Mouse (Mus musculus): ENCODE results near the gene Srms.

Gene Srms

GRCm38 (mm10) chr2:181178015-181178414 lies 35.0 kb downstream of the Srms start:
- TF ChIP-seq POU5F1 (IDR thresholded peaks at IDR 0.05; ENCODE audit: borderline replicate concordance, low read length) (no peak), CTCF (conservative IDR thresholded peaks at IDR 0.05; ENCODE audit: low read length) (no peak), NANOG (IDR thresholded peaks at IDR 0.05; ENCODE audit: borderline replicate concordance, low read length) (no peak)
- H3K36me3 ChIP-seq (ENCODE audit: insufficient read depth, low read length), result no peaks in the 10 kb centered on the region

GRCm38 (mm10) chr2:181174646-181175045 lies 38.3 kb downstream of the Srms start:
- H3K27me3 ChIP-seq (ENCODE audit: insufficient read depth, low read length), result 0 out of 2 replicates have a peak, but pooled peaks cover 2% of the 10 kb centered on the region

More at GRCm38 (mm10) chr2:181178015-181178414, 35.0 kb downstream of the Srms start:
- Histone ChIP-seq H3K4me3 (replicated peaks; ENCODE audit: low read length) (no peak overlapping the region), H3K9me3 (ENCODE audit: low read length) (peaks cover 22% of the 10 kb centered on the region), H3K27me3 (ENCODE audit: insufficient read depth, low read length) (0 out of 2 replicates have a peak, but pooled peaks cover 2% of the 10 kb centered on the region), H3K4me1 (replicated peaks; ENCODE audit: low read depth, low read length) (no peaks in the 10 kb centered on the region)

GRCm38 (mm10) chr2:181166469-181166868 lies 46.5 kb downstream of the Srms start:
- TF ChIP-seq NANOG (IDR thresholded peaks at IDR 0.05; ENCODE audit: borderline replicate concordance, low read length) (no peak), POU5F1 (IDR thresholded peaks at IDR 0.05; ENCODE audit: borderline replicate concordance, low read length) (no peak), CTCF (conservative IDR thresholded peaks at IDR 0.05; ENCODE audit: low read length) (no peak)
- H3K9me3 ChIP-seq (ENCODE audit: low read length), result peaks cover 24% of the 10 kb centered on the region
- H3K36me3 ChIP-seq (ENCODE audit: insufficient read depth, low read length), result no peaks in the 10 kb centered on the region
- no peaks in the 10 kb centered on the region for H3K4me1 ChIP-seq (replicated peaks; ENCODE audit: low read depth, low read length)
- H3K27me3 ChIP-seq (ENCODE audit: insufficient read depth, low read length), result peaks cover 16% of the 10 kb centered on the region
- no peak overlapping the region for H3K4me3 ChIP-seq (replicated peaks; ENCODE audit: low read length)

More at GRCm38 (mm10) chr2:181174646-181175045, 38.3 kb downstream of the Srms start:
- H3K36me3 ChIP-seq (ENCODE audit: insufficient read depth, low read length), result no peaks in the 10 kb centered on the region
- no peaks in the 10 kb centered on the region for H3K4me1 ChIP-seq (replicated peaks; ENCODE audit: low read depth, low read length)
- H3K9me3 ChIP-seq (ENCODE audit: low read length), result peaks cover 12% of the 10 kb centered on the region
- H3K4me3 ChIP-seq (replicated peaks; ENCODE audit: low read length), result no peak overlapping the region
- TF ChIP-seq NANOG (IDR thresholded peaks at IDR 0.05; ENCODE audit: borderline replicate concordance, low read length), result no peak
- TF ChIP-seq CTCF (conservative IDR thresholded peaks at IDR 0.05; ENCODE audit: low read length), result no peak
- TF ChIP-seq POU5F1 (IDR thresholded peaks at IDR 0.05; ENCODE audit: borderline replicate concordance, low read length), result no peak

GRCm38 (mm10) chr2:181160821-181161220 lies 52.2 kb downstream of the Srms start:
- Histone ChIP-seq H3K4me3 (replicated peaks; ENCODE audit: low read length) (no peak overlapping the region), H3K36me3 (ENCODE audit: insufficient read depth, low read length) (no peaks in the 10 kb centered on the region), H3K27me3 (ENCODE audit: insufficient read depth, low read length) (peaks cover 47% of the 10 kb centered on the region), H3K9me3 (ENCODE audit: low read length) (no peaks in the 10 kb centered on the region), H3K4me1 (replicated peaks; ENCODE audit: low read depth, low read length) (peaks cover 24% of the 10 kb centered on the region)
- no peak for TF ChIP-seq CTCF (conservative IDR thresholded peaks at IDR 0.05; ENCODE audit: low read length)

GRCm38 (mm10) chr2:181159771-181160170 lies 53.2 kb downstream of the Srms start:
- no peaks in the 10 kb centered on the region for H3K9me3 ChIP-seq (ENCODE audit: low read length)
- H3K4me1 ChIP-seq (replicated peaks; ENCODE audit: low read depth, low read length), result peaks cover 25% of the 10 kb centered on the region
- H3K4me3 ChIP-seq (replicated peaks; ENCODE audit: low read length), result no peak overlapping the region
- H3K27me3 ChIP-seq (ENCODE audit: insufficient read depth, low read length), result peaks cover 51% of the 10 kb centered on the region
- TF ChIP-seq NANOG (IDR thresholded peaks at IDR 0.05; ENCODE audit: borderline replicate concordance, low read length) (no peak), CTCF (conservative IDR thresholded peaks at IDR 0.05; ENCODE audit: low read length) (no peak), POU5F1 (IDR thresholded peaks at IDR 0.05; ENCODE audit: borderline replicate concordance, low read length) (no peak)
- no peaks in the 10 kb centered on the region for H3K36me3 ChIP-seq (ENCODE audit: insufficient read depth, low read length)

GRCm38 (mm10) chr2:181159091-181159514 lies 53.9 kb downstream of the Srms start:
- Histone ChIP-seq H3K27me3 (ENCODE audit: insufficient read depth, low read length) (peaks cover 58% of the 10 kb centered on the region), H3K36me3 (ENCODE audit: insufficient read depth, low read length) (no peaks in the 10 kb centered on the region), H3K4me3 (replicated peaks; ENCODE audit: low read length) (no peak overlapping the region), H3K4me1 (replicated peaks; ENCODE audit: low read depth, low read length) (peaks cover 25% of the 10 kb centered on the region), H3K9me3 (ENCODE audit: low read length) (no peaks in the 10 kb centered on the region)
- TF ChIP-seq NANOG (IDR thresholded peaks at IDR 0.05; ENCODE audit: borderline replicate concordance, low read length) (no peak), CTCF (conservative IDR thresholded peaks at IDR 0.05; ENCODE audit: low read length) (no peak), POU5F1 (IDR thresholded peaks at IDR 0.05; ENCODE audit: borderline replicate concordance, low read length) (no peak)

- TF ChIP-seq NANOG (IDR thresholded peaks at IDR 0.05; ENCODE audit: borderline replicate concordance, low read length) (no peak), CTCF (conservative IDR thresholded peaks at IDR 0.05; ENCODE audit: low read length) (no peak), POU5F1 (IDR thresholded peaks at IDR 0.05; ENCODE audit: borderline replicate concordance, low read length) (no peak)
- peaks cover 58% of the 10 kb centered on the region for H3K27me3 ChIP-seq (ENCODE audit: insufficient read depth, low read length)
These were observed 54.5 kb downstream of the Srms start for GRCm38 (mm10) chr2:181158471-181158870.

GRCm38 (mm10) chr2:181157716-181158302 lies 55.2 kb downstream of the Srms start:
- Histone ChIP-seq H3K9me3 (ENCODE audit: low read length) (no peaks in the 10 kb centered on the region), H3K4me3 (replicated peaks; ENCODE audit: low read length) (no peak overlapping the region), H3K36me3 (ENCODE audit: insufficient read depth, low read length) (no peaks in the 10 kb centered on the region), H3K27me3 (ENCODE audit: insufficient read depth, low read length) (peaks cover 58% of the 10 kb centered on the region), H3K4me1 (replicated peaks; ENCODE audit: low read depth, low read length) (peaks cover 25% of the 10 kb centered on the region)
- no peak for TF ChIP-seq CTCF (conservative IDR thresholded peaks at IDR 0.05; ENCODE audit: low read length)
- TF ChIP-seq POU5F1 (IDR thresholded peaks at IDR 0.05; ENCODE audit: borderline replicate concordance, low read length), result no peak
- TF ChIP-seq NANOG (IDR thresholded peaks at IDR 0.05; ENCODE audit: borderline replicate concordance, low read length), result no peak

More at GRCm38 (mm10) chr2:181158471-181158870, 54.5 kb downstream of the Srms start:
- Histone ChIP-seq H3K4me3 (replicated peaks; ENCODE audit: low read length) (no peak overlapping the region), H3K9me3 (ENCODE audit: low read length) (no peaks in the 10 kb centered on the region), H3K4me1 (replicated peaks; ENCODE audit: low read depth, low read length) (peaks cover 25% of the 10 kb centered on the region), H3K36me3 (ENCODE audit: insufficient read depth, low read length) (no peaks in the 10 kb centered on the region)

GRCm38 (mm10) chr2:181157180-181157579 lies 55.8 kb downstream of the Srms start:
- no peak for TF ChIP-seq POU5F1 (IDR thresholded peaks at IDR 0.05; ENCODE audit: borderline replicate concordance, low read length)
- no peak for TF ChIP-seq CTCF (conservative IDR thresholded peaks at IDR 0.05; ENCODE audit: low read length)
- TF ChIP-seq NANOG (IDR thresholded peaks at IDR 0.05; ENCODE audit: borderline replicate concordance, low read length), result no peak

More at GRCm38 (mm10) chr2:181157180-181157579, 55.8 kb downstream of the Srms start:
- Histone ChIP-seq H3K4me3 (replicated peaks; ENCODE audit: low read length) (peak overlapping the region; percentile 79), H3K4me1 (replicated peaks; ENCODE audit: low read depth, low read length) (peaks cover 25% of the 10 kb centered on the region), H3K27me3 (ENCODE audit: insufficient read depth, low read length) (peaks cover 60% of the 10 kb centered on the region), H3K9me3 (ENCODE audit: low read length) (no peaks in the 10 kb centered on the region), H3K36me3 (ENCODE audit: insufficient read depth, low read length) (no peaks in the 10 kb centered on the region)

All from E14TG2a.4 (cell line).